Mouse (Mus musculus) naive thymus-derived CD4-positive, alpha-beta T cell, adult 2 months (primary cell): Measurements from ENCODE around the gene Gna15.

Experiments
- DNase-seq: peaks from one replicate; pipeline ENCODE4 v3.0.0-alpha.2; 2011; ENCODE audit warnings: low read depth

Gna15 gene

DNA sequence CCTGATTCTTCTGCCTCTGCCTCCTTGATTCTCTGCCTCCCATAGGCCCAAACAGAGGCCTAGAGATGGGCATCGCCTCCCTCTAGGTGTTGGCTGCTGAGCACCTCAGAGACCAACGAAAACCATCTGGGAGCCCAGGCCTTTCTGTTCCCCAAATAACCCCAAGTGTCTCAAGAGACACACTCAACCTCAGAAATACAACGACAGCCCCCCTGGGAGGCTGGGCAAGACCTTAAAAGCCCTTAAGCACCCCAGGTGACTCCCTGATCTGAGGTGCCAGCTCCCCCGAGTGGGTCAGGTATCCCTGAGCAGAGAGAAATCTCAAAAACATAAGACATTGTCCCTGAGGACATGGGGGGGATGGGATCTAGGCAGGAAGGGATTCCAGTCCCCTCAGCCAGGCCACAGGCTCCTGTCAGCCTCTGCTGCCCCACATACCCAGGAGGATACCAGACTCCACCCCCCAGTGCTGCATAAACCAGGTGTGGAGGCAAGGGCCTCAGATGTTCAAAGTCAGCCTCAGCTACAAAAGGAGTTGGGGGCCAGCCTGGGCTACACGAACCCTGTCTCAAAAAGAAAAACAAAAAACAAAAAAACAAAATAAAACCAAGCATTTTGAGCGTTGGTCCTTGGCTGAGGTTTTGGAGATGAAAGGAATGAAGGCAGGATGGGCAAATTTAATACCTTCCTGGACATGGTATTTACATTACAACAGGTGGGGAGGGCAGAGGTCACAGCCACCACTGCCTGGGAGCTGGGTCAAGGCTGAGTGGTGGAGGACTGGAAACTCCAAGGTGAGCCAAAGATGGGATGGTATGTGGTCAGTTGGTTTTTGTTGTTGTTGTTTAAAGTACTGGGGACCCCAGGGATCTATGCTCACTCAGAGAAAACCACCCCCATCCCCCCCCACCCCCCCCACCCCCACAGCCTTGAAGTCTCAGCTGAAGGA, 30.1 kb upstream of the Gna15 start:
- DNase-seq, result no peak

DNA sequence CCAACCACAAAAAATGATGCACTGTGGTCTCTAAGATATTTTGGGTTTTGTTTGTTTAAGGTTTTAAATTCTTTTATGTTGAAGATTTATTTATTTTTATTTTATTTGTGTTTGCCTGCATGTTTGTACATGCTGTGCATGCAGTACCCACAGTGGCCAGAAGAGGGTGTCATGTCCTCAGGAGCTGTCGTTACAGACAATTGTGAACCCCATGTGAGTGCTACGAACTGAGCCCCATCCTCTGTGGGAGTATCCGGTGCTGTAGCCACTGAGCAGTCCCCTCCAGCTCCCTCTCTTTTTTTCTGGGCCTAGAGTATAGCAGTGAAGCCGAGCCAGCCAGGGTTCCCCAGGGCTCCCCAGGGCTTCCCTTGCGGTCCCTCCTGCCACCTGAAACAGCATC, 29.2 kb upstream of the Gna15 start:
- peak; percentile 80 for DNase-seq

DNA sequence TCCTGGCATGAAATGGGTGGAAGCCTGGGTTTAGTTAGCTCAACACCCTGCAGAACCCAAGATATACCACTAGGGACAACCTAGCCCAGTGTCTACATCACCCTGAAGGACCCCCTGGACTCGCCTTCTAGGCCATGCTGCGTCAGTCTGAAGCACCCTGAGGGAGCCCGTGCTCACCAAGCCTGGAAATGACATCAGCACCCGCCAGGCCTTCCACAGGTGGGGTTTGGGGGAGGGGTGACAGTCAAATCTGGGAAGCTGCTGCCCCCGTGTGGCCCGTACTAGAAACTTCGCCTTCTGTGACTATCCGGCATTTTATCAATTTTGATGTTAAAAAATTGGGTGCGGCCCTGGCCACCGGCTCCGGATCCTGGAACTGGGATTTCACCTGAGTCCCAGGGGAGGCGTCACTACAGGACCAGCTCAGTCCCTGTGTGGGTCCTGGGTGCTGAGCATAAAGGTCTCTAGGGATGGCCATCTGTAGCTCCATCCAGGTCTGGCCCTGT, 27.6 kb upstream of the Gna15 start:
- peak; percentile 95 for DNase-seq

DNA sequence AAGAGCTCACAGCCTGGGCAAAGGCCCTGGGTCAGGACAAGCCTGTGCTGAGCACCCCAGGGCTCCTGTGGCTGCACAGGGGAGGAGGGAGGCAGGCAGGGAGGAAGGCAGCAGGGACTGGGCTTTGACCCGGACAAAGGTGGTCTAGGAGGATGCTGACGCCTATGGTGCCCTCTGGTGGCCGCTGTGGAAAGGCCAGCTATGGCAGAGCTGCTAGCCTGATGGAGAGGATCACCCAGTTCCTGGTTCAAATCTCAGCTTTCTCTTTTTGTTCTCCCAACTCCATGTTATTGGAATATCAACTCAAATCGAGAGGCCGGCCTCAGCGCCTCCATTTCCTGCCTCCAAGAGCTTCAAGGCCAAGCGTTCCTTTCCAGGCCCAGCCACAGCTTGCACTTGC, 26.2 kb upstream of the Gna15 start:
- peak; percentile 88 for DNase-seq

DNA sequence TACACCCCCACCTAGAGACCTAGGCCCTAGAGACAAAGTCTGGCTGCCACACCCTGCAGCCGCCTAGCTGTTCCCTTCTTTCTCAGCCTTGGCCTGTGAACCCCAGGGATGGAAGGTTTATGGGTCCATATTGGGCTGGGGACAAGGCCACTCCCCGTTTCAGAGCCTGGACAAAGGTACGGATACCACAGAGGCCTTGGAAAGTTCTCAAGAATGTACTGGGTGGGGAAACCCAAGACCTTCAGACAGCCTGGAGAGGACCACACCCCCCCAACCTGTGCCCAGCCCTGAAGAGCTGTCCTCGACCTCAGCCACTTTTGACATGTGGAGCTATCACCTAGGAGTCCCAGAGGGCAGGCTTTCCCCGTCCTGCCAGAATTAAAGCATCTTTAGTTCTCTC, 24.9 kb upstream of the Gna15 start:
- no peak for DNase-seq

DNA sequence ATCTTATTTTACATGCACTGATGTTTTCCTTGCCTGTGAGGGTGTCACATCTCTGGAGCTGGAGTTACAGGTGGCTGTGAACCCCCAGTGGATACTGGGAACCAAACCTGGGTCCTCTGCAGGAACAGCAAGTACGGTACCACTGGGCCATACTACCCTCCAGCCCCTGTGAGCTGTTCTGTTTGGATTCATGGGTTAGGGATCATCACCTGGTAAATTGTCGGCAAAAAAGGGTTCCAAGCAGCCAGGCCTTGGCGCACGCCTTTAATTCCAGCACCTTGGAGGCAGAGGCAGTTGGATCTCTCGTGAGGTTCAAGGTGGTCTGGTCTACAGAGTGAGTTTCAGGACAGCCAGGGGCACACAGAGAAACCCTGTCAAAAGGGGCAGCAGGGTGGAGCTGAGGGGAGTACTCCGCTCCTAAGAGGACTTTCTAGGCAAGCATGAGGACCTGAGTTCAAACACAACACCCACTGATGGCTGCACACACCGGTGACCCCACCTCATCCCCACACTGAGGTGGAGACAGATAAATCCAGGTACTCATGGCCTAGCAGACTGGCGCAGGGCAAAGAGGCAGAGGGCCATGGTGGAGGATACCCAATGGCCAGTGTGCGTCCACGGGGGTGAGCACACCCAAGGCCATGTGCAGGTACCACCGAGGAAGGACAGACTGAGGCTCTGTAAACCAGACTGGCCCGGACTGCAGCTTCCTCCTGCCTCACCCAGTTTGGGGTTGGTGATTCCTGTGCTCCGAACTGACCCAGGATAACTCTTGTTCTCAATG, 23.0 kb upstream of the Gna15 start:
- DNase-seq, result no peak

DNA sequence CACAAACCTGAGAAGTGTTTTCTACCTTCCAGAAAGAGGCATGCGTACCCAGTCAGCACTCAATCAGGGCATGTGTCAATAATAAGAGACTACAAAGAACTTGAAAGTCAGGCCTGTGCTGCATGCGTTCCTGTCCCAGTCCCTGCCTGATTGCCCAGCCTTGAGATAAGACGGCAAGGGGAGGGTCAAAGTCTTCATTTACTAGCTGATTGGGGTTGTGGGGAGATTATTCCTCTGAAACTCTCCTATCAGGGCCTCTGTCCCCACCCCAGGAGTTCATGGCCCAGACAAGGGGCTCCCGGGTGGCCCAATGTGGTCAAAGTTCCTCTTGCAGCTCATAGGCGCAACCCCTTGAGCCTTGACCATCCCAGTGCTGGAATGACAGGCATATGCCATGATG, 22.3 kb upstream of the Gna15 start:
- no peak for DNase-seq

DNA sequence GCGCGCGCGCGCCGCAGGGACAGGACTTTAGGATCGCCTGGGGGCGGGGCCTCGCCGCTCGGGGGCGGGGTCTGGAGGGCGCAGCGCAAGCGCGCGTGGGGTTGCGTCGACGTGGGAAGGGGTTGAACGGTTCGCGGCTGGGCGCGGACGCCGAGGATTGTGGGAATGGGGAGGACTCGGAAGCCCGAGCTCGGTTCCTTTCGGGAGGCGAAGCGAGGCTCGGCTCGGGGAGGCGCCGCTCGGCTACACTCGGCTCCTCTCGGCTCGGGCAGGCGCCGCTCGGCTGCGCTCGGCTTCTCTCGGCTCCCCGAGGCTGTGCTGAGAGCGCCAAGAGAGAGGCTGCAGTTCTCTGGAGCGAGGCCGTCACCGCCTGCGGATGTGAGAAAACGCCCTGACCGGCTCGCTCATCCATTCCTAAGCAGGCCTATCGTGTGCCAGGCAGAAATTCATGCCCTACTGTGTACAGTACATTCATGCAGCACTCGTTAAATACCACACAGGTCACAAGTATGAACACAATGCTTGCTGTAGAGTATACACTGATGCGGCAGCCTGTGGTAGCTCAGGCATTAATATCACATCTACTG, 21.2 kb upstream of the Gna15 start, which contains the start of gene Gna11:
Gene Gna11 (minus strand): TSS at position 30 of the 587 bp plus-strand sequence.
- peak; percentile 99 for DNase-seq

DNA sequence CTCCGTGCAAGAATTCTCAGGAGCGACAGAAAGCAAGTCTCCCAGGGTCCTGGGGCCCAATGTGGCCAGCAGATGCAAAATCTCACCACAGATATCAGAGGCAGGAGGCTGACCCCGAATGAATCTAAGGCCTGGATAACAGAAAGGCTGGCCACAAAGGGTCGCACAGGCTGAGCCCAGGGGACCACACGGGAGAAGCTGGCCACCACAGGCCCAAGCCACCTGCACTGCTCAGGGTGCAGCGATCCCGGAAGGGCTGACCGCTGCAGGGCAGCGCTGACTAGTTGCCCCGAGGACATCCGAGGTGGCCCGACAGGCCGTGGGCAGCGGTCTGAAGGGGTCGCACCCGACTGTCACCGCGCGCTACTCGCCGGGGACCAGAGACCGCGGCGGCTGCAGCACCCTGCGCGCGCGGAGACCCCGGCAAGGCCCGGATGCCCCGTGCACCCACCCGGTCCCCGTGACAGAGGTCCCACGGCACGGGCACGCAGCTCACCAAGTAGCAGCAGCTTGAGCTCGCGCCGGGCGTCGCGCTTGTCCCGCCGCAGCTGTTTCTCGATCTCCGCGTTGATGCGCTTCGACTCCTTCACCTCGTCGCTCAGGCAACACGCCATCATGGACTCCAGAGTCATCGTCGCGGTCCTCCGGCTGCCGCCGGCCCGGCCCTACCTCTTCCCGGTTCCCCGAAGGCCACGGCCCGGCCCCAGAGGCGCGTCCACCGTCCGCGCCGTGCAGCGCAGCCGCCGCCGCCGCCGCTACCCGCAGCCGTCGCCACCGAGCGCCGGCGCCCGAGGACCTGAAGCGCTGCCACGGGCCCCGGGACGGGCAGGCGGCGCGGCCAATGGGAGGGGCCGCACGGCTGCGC, 20.5 kb upstream of the Gna15 start:
- no peak for DNase-seq

DNA sequence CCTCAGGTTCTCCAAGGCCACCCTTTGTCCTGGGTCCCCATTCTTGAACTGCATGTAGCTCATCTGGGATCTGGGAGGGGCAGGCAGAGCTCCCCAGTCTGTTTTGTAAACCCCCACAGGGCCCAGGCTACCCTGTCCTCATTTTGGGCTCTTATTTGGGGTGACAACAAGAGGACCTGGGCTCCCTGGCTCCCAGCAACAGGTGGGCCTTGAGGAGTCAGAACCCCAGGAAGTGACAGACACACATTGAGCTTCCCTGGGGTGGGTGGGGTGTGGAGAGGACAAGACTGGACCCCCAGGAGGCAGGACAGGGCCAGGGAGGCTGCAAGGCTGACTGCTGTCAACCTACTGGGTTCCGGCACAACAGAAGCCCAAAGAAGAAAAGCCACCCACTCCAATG, 19.6 kb upstream of the Gna15 start:
- DNase-seq, result no peak

DNA sequence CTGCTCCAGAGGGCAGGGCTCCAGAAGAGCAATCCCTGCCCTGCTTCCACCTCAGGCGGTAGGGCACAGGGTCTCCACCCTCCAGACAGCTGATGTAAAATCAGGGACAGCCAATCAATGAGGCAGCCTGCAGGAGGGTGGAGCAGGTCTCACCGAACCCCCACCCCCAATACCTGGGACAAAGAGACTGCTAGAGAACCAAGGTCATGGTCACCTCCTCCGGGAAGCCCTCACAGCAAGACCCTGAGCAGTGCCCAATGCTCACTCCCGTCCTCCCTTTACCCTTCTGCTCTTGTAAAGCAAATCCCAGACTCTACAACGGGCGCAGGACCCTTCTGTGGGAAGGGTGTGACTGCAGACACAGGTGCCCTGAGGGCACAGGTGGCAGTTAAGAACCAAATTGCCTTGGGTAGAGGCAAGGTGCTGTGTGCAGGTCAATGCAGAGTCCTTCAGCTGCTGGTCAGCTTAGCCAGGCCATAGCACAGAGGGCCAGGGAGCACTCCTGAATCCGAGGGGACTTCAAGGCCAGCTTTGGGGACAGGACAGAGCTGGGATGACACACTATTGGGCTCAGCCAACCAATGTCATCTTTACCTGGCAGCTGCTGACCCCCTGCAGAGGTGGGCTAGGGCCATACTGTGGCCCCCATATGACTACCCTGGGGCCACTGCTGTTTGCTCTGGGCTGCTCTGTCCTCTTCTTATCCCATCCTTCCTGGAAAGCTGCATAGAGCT, 18.9 kb upstream of the Gna15 start:
- no peak for DNase-seq

DNA sequence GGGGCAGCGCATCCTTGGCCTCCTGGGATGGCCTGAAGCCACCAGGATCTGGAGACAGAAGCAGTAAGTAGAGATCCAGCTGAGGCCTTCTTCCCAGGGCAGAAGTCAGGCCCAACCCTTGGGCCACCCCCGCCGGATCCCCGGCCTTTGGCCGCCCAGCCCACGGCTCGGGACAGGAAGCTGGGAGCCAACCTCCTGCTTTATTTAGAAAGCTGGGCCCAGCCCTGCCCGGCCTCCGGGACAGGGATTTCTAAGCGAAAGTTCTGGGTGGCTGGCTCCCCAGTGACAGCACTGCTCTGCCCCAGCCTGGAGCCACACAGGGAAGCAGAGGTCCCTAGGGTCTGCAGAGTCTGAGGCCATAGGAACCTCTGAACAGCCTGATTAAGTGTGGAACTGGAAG, 17.8 kb upstream of the Gna15 start:
- DNase-seq, result no peak

DNA sequence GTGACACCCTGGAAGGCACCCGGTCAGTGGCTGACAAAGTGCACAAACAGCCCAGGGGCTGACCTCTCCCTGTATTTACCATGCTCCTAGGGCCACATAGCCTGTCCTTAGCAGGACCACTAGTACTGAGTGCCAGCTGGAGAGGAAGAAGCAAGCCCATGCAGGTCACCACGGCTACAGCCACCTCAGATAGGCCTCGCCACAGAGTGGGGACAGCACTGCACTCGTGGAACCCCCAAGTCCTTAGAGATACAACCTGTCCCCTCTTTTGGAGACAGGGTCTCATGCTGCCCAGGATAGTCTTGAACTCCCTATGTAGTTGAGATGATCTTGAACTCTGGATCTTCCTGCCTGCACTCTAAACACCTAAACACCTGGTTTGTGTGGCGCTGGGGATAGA, 17.3 kb upstream of the Gna15 start:
- DNase-seq, result no peak

DNA sequence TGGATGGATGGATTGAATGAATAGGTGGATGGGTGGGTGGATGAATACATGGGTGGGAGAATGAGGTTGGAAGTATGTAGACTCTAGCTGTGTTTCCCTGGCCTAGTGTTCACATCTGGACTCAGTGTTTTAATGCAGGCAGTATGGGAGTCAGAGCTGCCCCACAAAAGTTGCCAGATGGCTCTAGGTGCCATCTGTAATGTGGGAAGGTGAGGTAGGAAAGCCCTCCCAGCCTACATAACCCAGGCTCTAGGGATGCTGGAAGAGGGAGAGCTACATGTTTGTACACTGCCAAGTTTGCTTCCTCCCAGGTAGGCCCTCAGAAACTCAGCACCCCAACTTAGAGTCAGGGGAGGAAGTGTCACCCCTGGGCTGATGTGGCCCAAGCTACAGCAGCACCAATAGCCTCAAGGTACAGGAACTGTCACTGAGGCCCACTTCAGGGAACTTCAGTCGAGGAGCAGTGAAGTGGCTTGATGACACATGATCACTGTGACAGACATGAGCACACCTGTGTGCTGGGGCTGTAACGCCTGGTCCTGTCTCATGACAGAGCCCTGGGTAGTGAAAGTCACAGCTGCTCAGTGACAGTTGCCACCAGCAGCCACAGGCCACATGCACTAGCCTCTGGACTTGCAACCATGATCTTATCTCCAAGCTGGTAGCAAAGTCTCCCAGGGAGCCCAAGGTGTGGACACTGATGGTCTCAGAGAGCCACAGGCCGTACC, 14.5 kb upstream of the Gna15 start:
- no peak for DNase-seq

DNA sequence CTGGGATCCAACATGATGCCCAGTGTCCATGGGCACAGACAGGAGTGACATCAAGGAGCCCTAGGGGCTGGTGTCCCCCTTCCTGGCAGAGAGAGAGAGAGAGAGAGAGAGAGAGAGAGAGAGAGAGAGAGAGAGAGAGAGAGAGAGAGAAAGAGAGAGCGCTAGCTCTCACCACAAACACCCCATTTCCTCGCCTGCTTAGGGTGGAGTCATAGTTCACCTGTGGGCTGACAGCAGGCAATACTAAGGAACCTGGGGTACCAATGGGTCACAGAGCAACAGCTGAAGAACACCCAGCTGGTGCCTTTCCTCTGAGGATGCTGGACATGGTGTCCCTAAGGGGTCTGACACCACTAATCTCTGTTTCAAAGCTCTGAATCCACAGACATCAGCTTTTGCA, 13.4 kb upstream of the Gna15 start:
- peak; percentile 37 for DNase-seq

DNA sequence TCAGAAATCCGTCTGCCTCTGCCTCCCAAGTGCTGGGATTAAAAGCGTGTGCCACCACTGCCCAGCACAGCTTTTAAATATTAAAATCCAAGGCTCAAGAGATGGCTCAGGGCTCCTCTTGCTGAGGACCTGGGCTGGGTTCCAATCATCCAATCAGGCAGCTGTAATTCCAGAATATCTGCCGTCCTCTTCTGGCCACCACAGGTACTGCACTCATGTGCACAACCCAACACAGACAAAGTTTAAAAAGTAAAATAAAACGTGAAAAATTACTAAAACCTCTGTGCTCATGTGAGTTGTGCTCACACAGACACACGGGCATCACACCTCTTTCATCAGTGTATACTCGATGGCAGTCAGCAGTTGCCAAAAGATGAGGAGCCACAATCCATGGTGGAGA, 12.7 kb upstream of the Gna15 start:
- no peak for DNase-seq

DNA sequence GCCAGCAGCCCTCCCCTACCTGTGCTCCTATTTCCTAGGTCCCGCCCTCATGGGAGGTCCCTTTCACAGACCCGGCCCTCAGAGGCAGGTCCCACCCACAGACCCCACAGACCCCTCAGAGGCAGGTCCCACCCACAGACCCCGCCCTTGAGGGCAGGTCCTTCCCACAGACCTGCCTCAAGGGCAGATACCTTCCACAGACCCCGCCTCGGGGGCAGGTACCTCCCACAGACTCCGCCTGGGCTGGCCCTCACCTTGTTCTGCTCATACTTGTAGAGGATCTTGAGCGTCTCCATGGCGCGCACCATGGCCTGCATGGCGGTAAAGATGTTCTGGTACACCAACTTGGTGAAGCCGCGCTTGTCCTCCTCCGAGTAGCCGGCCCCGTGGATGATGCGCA, 10.8 kb upstream of the Gna15 start:
- DNase-seq, result no peak

DNA sequence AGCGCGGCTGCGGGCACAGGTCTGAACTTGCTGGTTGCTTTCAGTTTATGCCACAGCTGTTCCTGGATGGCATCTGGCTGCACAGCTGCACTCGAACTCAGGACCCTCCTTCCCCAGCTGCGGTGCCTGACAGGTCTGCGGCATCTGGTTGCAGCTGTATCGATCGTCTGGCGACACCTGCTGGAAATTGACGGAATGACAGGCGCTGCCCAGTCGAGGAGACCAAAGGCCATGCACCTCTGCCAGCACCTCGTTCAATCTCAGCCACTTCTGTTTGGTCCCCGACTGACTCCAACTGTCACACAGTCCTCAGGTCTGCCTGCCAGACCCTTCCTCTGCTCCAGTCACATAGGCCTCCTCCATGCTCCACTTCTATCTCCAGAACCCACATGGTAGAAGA, 2.8 kb upstream of the Gna15 start:
- DNase-seq, result peak; percentile 92

DNA sequence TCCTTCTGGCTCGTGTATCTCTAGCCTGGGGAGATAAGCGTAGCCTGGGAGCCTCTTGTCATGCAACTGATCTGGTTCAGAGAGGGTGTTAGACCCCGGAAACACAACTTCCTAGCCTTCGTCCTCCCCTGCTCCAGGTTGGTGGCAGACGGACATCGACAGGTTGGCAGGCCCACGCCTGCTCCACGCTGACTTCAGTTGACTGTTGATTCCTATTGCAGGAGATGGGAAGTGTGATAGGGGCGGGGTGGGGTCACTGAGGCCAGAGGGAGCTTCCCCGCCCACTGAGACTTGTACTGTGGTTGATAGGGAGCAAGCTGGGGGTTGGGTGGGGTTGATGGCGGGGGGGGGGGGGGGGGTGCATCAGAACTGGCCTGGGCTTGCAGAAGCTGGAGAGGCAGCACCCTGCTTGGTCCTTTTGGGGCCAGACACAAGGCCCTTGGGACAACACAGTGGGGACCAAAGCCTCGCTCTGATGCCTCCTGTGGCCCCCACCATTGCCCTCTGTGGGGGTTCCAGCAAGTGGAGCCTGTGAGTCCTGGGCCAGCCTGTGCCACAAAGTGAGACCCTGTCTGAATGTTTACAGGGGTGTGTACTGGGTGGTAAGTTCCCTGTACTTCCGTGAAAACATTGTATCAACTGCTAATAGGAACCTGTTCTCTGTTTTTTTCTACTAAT, 1.1 kb upstream of the Gna15 start:
- no peak for DNase-seq

DNA sequence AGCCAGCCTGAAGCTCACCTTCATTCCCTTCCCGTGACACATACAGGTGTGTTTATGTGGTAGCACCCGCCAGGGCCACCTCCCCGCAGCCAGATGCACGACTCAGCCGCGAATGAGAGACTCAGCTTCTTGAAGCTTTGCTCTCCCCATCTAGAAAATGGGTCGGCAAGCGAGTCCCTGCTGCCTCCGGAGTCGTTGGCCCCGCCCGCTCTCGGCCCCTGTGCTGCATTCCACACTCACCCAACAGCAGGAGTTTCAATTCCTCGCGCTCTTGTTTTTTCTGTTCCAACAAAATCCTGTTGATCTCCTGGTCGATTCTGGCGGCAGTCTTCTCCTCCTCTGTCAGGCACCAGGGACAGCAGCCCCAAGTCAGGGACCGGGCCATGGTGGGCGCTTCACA, 455 bp downstream of the Gna15 start:
- DNase-seq, result no peak
